Mouse (Mus musculus) stomach, embryonic 16.5 days (tissue): ENCODE data around the gene Kcnd1. TPM values are rescaled to one million over a fixed set of nuclear protein-coding genes. Genes with fewer than 3 reads are reported as not detected.

Experiments
- ATAC-seq: fragments of 200-750 bp; cut with Nextera tagmentation; 2 replicates; pipeline ENCODE4 v1.8.0; 2017; ENCODE audit warnings: moderate number of reproducible peaks, moderate TSS enrichment; ENCODE audit not compliant: insufficient read depth, low FRiP score
- H3K27ac ChIP-seq: fragments of 300-500 bp; sonication (generic); 2 replicates; pipeline ENCODE4 v1.5.1; 2014; ENCODE audit warnings: low read length
- H3K27me3 ChIP-seq: fragments of 300-500 bp; sonication (generic); 2 replicates; pipeline ENCODE4 v1.6.1; 2014; ENCODE audit warnings: low read length, control low read depth, mixed read lengths; ENCODE audit not compliant: control insufficient read depth, insufficient read depth
- H3K36me3 ChIP-seq: fragments of 300-500 bp; sonication (generic); 2 replicates; pipeline ENCODE4 v1.6.1; 2014; ENCODE audit warnings: low read length; ENCODE audit not compliant: control insufficient read depth, insufficient read depth
- H3K4me1 ChIP-seq: fragments of 300-500 bp; sonication (generic); 2 replicates; pipeline ENCODE4 v1.6.1; 2014; ENCODE audit warnings: low read length, control low read depth, mixed read lengths; ENCODE audit not compliant: control insufficient read depth, insufficient read depth
- H3K4me2 ChIP-seq: fragments of 300-500 bp; sonication (generic); 2 replicates; pipeline ENCODE4 v1.6.1; 2014; ENCODE audit warnings: low read depth, low read length, mixed read lengths
- H3K4me3 ChIP-seq: fragments of 300-500 bp; sonication (generic); replicated peaks from 2 replicates; pipeline ENCODE4 v1.5.1; 2014; ENCODE audit warnings: mild to moderate bottlenecking, low read length
- H3K9ac ChIP-seq: fragments of 300-500 bp; sonication (generic); 2 replicates; pipeline ENCODE4 v1.6.1; 2014; ENCODE audit warnings: low read length
- H3K9me3 ChIP-seq: fragments of 300-500 bp; sonication (generic); replicated peaks from 2 replicates; pipeline ENCODE4 v1.6.1; 2016; ENCODE audit warnings: low read length, control low read depth; ENCODE audit not compliant: control insufficient read depth
- WGBS: fragments of 180-500 bp; shearing (Covaris S2); extraction: QIAGEN DNeasy Blood & Tissue Kit; methylation state at CpG from one replicate; pipeline ENCODE4 v1.1.7; 2014; 5-methylcytosine and 5-hydroxymethylcytosine counted together
- polyA plus RNA-seq: library from polyadenylated mRNA; unstranded; fragments of >200 nt; fragmentation: Nextera tagmentation; extraction: Ambion mirVana; gene quantifications from 2 replicates; pipeline ENCODE4 v1.2.1, GENCODE M21; 2015

The Kcnd1 gene
- polyA plus RNA-seq, result 1.7 and 2.0 TPM in 2 replicates

- H3K9me3 ChIP-seq, result no peaks in the 10 kb centered on the region
- no peaks in the 10 kb centered on the region for H3K4me1 ChIP-seq
- H3K4me2 ChIP-seq, result peak within 1 kb of the TSS; percentile 64
- no peaks in the 10 kb centered on the region for H3K27me3 ChIP-seq
- peak; percentile 76 for ATAC-seq
- peak within 1 kb of the TSS; percentile 57 for H3K9ac ChIP-seq
- H3K36me3 ChIP-seq, result no peaks in the 10 kb centered on the region
- H3K27ac ChIP-seq, result no peak within 1 kb of the TSS
- H3K4me3 ChIP-seq, result peak within 1 kb of the TSS; percentile 50
- 12% methylated on average over 22 of the region's 24 CpGs for WGBS
These were observed at the start of gene Kcnd1 for GRCm38 (mm10) chrX:7821865-7822779. Gene Kcnd1, plus strand, starts transcription at chrX:7822289.

- Histone ChIP-seq H3K27me3 (no peaks in the 10 kb centered on the region), H3K27ac (no peak overlapping the region), H3K36me3 (0 out of 2 replicates have a peak, but pooled peaks cover 2% of the 10 kb centered on the region), H3K4me1 (no peaks in the 10 kb centered on the region), H3K9me3 (no peaks in the 10 kb centered on the region), H3K4me2 (no peak overlapping the region), H3K4me3 (no peak overlapping the region), H3K9ac (no peak overlapping the region)
- no peak for ATAC-seq
- WGBS, result 50% methylated on average over 2 of the region's 2 CpGs
These were observed 49.3 kb upstream of the Kcnd1 start for GRCm38 (mm10) chrX:7772766-7773165.

GRCm38 (mm10) chrX:7775501-7776205, 46.4 kb upstream of the Kcnd1 start:
- no peak overlapping the region for H3K4me2 ChIP-seq
- H3K27me3 ChIP-seq, result no peaks in the 10 kb centered on the region
- H3K9ac ChIP-seq, result no peak overlapping the region
- H3K27ac ChIP-seq, result no peak overlapping the region
- H3K9me3 ChIP-seq, result no peaks in the 10 kb centered on the region
- no peak overlapping the region for H3K4me3 ChIP-seq
- no peaks in the 10 kb centered on the region for H3K4me1 ChIP-seq
- no peaks in the 10 kb centered on the region for H3K36me3 ChIP-seq
- 76% methylated on average over 9 of the region's 9 CpGs for WGBS
- no peak for ATAC-seq

- Histone ChIP-seq H3K27ac (no peak overlapping the region), H3K4me1 (no peaks in the 10 kb centered on the region), H3K36me3 (no peaks in the 10 kb centered on the region), H3K4me2 (no peak overlapping the region), H3K27me3 (no peaks in the 10 kb centered on the region), H3K9ac (no peak overlapping the region), H3K9me3 (no peaks in the 10 kb centered on the region), H3K4me3 (no peak overlapping the region)
- ATAC-seq, result peak; percentile 64; the same call in 1 of the 2 replicates
- WGBS, result 43% methylated on average over 8 of the region's 8 CpGs
These were observed 45.6 kb upstream of the Kcnd1 start for GRCm38 (mm10) chrX:7776329-7777082.

GRCm38 (mm10) chrX:7778450-7779244, 43.4 kb upstream of the Kcnd1 start:
- WGBS, result 61% methylated on average over 7 of the region's 7 CpGs
- no peaks in the 10 kb centered on the region for H3K4me1 ChIP-seq
- H3K9me3 ChIP-seq, result no peaks in the 10 kb centered on the region
- peak; percentile 60; the same call in 1 of the 2 replicates for ATAC-seq
- H3K36me3 ChIP-seq, result no peaks in the 10 kb centered on the region
- no peak overlapping the region for H3K9ac ChIP-seq
- H3K4me2 ChIP-seq, result no peak overlapping the region
- no peak overlapping the region for H3K4me3 ChIP-seq
- H3K27ac ChIP-seq, result no peak overlapping the region
- no peaks in the 10 kb centered on the region for H3K27me3 ChIP-seq

GRCm38 (mm10) chrX:7779294-7779693, 42.8 kb upstream of the Kcnd1 start:
- Histone ChIP-seq H3K4me3 (no peak overlapping the region), H3K9ac (no peak overlapping the region), H3K36me3 (no peaks in the 10 kb centered on the region), H3K4me2 (no peak overlapping the region), H3K4me1 (no peaks in the 10 kb centered on the region), H3K27me3 (no peaks in the 10 kb centered on the region), H3K27ac (no peak overlapping the region), H3K9me3 (no peaks in the 10 kb centered on the region)
- ATAC-seq, result no peak
- WGBS, result 18% methylated on average over 3 of the region's 3 CpGs

GRCm38 (mm10) chrX:7782603-7783092, 39.4 kb upstream of the Kcnd1 start:
- H3K27ac ChIP-seq, result no peak overlapping the region
- no peaks in the 10 kb centered on the region for H3K4me1 ChIP-seq
- no peak for ATAC-seq
- H3K4me3 ChIP-seq, result no peak overlapping the region
- H3K9me3 ChIP-seq, result no peaks in the 10 kb centered on the region
- H3K9ac ChIP-seq, result no peak overlapping the region
- no peaks in the 10 kb centered on the region for H3K36me3 ChIP-seq
- no peak overlapping the region for H3K4me2 ChIP-seq
- H3K27me3 ChIP-seq, result no peaks in the 10 kb centered on the region
- WGBS, result 75% methylated on average over 4 of the region's 4 CpGs

- H3K36me3 ChIP-seq, result no peaks in the 10 kb centered on the region
- peak within 1 kb of the TSS; percentile 27 for H3K27ac ChIP-seq
- H3K4me2 ChIP-seq, result peak within 1 kb of the TSS; percentile 68
- peak within 1 kb of the TSS; percentile 59 for H3K9ac ChIP-seq
- H3K4me3 ChIP-seq, result peak within 1 kb of the TSS; percentile 66
- H3K4me1 ChIP-seq, result 0 out of 2 replicates have a peak, but pooled peaks cover 3% of the 10 kb centered on the region
- H3K9me3 ChIP-seq, result no peaks in the 10 kb centered on the region
- WGBS, result 15% methylated on average over 24 of the region's 24 CpGs
- ATAC-seq, result peak; percentile 91
- H3K27me3 ChIP-seq, result no peaks in the 10 kb centered on the region
These were observed 32.5 kb upstream of the Kcnd1 start, which contains the start of gene Gripap1 for GRCm38 (mm10) chrX:7789542-7790136. Gene Gripap1, plus strand, starts transcription at chrX:7789765.
